Mouse (Mus musculus): ENCODE measurements around the gene Cyb561d2.

Gene Cyb561d2

GRCm38 (mm10) chr9:107550491-107551116 lies 8.6 kb upstream of the Cyb561d2 start:
- no peak for ATAC-seq (ENCODE audit: low TSS enrichment)

- ATAC-seq (ENCODE audit: low TSS enrichment): no peak
Measured at GRCm38 (mm10) chr9:107549297-107550074, 7.5 kb upstream of the Cyb561d2 start.

- ATAC-seq (ENCODE audit: low TSS enrichment): no peak
Measured at GRCm38 (mm10) chr9:107548820-107549219, 6.8 kb upstream of the Cyb561d2 start.

- no peak for ATAC-seq (ENCODE audit: low TSS enrichment)
Measured at GRCm38 (mm10) chr9:107547957-107548356, 6.0 kb upstream of the Cyb561d2 start.

GRCm38 (mm10) chr9:107547026-107547425 lies 5.0 kb upstream of the Cyb561d2 start, which contains the start of gene Zmynd10:
Gene Zmynd10, plus strand, starts transcription at chr9:107547298.
- peak; percentile 67 for ATAC-seq (ENCODE audit: low TSS enrichment)

- no peak for ATAC-seq (ENCODE audit: low TSS enrichment)
Measured at GRCm38 (mm10) chr9:107545602-107546001, 3.6 kb upstream of the Cyb561d2 start.

GRCm38 (mm10) chr9:107545199-107545598 lies 3.2 kb upstream of the Cyb561d2 start:
- no peak for ATAC-seq (ENCODE audit: low TSS enrichment)

- no peak for ATAC-seq (ENCODE audit: low TSS enrichment)
Measured at GRCm38 (mm10) chr9:107544729-107545128, 2.7 kb upstream of the Cyb561d2 start.

- ATAC-seq (ENCODE audit: low TSS enrichment): no peak
Measured at GRCm38 (mm10) chr9:107544196-107544700, 2.3 kb upstream of the Cyb561d2 start.

GRCm38 (mm10) chr9:107543299-107543698 lies 1.3 kb upstream of the Cyb561d2 start:
- ATAC-seq (ENCODE audit: low TSS enrichment): no peak

GRCm38 (mm10) chr9:107542721-107543120 lies 728 bp upstream of the Cyb561d2 start:
- ATAC-seq (ENCODE audit: low TSS enrichment): no peak

- peak; percentile 1; the same call in 1 of the 2 replicates for ATAC-seq (ENCODE audit: low TSS enrichment)
Measured at GRCm38 (mm10) chr9:107542352-107542686, 326 bp upstream of the Cyb561d2 start.

- no peak for ATAC-seq (ENCODE audit: low TSS enrichment)
Measured at GRCm38 (mm10) chr9:107541005-107541404, 988 bp downstream of the Cyb561d2 start.

GRCm38 (mm10) chr9:107540420-107540819 lies 1.6 kb downstream of the Cyb561d2 start:
- ATAC-seq (ENCODE audit: low TSS enrichment): no peak

GRCm38 (mm10) chr9:107539940-107540339 lies 2.1 kb downstream of the Cyb561d2 start:
- ATAC-seq (ENCODE audit: low TSS enrichment): no peak

GRCm38 (mm10) chr9:107538711-107539110 lies 3.3 kb downstream of the Cyb561d2 start:
- ATAC-seq (ENCODE audit: low TSS enrichment): no peak

GRCm38 (mm10) chr9:107538231-107538630 lies 3.8 kb downstream of the Cyb561d2 start:
- ATAC-seq (ENCODE audit: low TSS enrichment): no peak

GRCm38 (mm10) chr9:107534408-107535202 lies 7.4 kb downstream of the Cyb561d2 start:
- ATAC-seq (ENCODE audit: low TSS enrichment): no peak

- peak; percentile 97 for ATAC-seq (ENCODE audit: low TSS enrichment)
Measured at GRCm38 (mm10) chr9:107533791-107534407, 8.1 kb downstream of the Cyb561d2 start, which contains the start of gene Tmem115. Gene Tmem115, plus strand, starts transcription at chr9:107533945.

- peak; percentile 70 for ATAC-seq (ENCODE audit: low TSS enrichment)
Measured at GRCm38 (mm10) chr9:107526198-107527026, 15.6 kb downstream of the Cyb561d2 start.

- no peak for ATAC-seq (ENCODE audit: low TSS enrichment)
Measured at GRCm38 (mm10) chr9:107522400-107522711, 19.6 kb downstream of the Cyb561d2 start.

Measured in frontal cortex, adult (tissue).